Mouse (Mus musculus): Measurements from ENCODE around the gene Tle3.

DNA sequence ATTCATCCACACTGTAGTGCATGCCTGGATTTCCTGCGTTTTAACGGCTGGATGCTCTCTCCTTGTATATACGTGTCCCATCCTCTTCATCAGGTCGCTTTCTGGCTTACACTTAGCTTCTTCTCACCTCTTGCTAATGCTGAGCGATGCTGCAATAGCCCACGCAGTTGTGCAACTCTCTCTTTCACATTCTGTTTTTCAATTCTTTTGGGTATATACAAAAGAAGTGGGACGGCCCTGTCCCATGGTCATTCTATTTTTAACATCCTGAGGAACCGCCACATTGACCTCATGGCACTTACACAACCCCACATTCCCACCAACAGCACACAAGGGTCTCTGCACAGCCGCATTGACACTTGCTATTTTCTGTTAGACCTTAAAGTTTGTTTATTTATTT, 9.0 kb upstream of the Tle3 start:
- TF ChIP-seq CTCF (conservative IDR thresholded peaks at IDR 0.05; ENCODE audit: insufficient read depth, insufficient read length, low read depth, low read length) (no peak), POLR2A (IDR thresholded peaks at IDR 0.05; ENCODE audit: low read depth, low read length) (no peak)
